Mouse (Mus musculus) midbrain, embryonic 14.5 days (tissue): ENCODE data around the gene Tmem175. TPM values are rescaled to one million over a fixed set of nuclear protein-coding genes. Genes with fewer than 3 reads are reported as not detected.
A peak's percentile ranks its signal among the peaks of the same experiment; 100 is the strongest.

Experiments used
- ATAC-seq: fragments of 200-750 bp; cut with Nextera tagmentation; 2 replicates; pipeline ENCODE4 v1.8.0; 2017; ENCODE audit warnings: moderate number of reproducible peaks, moderate library complexity; ENCODE audit not compliant: low FRiP score, low TSS enrichment
- DNase-seq: peaks from one replicate; pipeline ENCODE4 v3.0.0-alpha.2; 2015
- H3K27ac ChIP-seq: fragments of 300-500 bp; sonication (generic); replicated peaks from 2 replicates; pipeline ENCODE4 v1.5.1; 2014; ENCODE audit warnings: mild to moderate bottlenecking, low read depth, low read length, moderate library complexity
- H3K27me3 ChIP-seq: fragments of 300-500 bp; sonication (generic); 2 replicates; pipeline ENCODE4 v1.6.1; 2014; ENCODE audit warnings: low read length, control low read depth, mixed read lengths; ENCODE audit not compliant: control insufficient read depth, insufficient read depth
- H3K36me3 ChIP-seq: fragments of 300-500 bp; sonication (generic); 2 replicates; pipeline ENCODE4 v1.6.1; 2014; ENCODE audit warnings: low read length, control low read depth; ENCODE audit not compliant: control insufficient read depth, insufficient read depth
- H3K4me1 ChIP-seq: fragments of 300-500 bp; sonication (generic); 2 replicates; pipeline ENCODE4 v1.6.1; 2014; ENCODE audit warnings: mild to moderate bottlenecking, antibody characterized with exemption, low read length, control low read depth; ENCODE audit not compliant: control insufficient read depth, insufficient read depth
- H3K4me2 ChIP-seq: fragments of 300-500 bp; sonication (generic); 2 replicates; pipeline ENCODE4 v1.6.1; 2014; ENCODE audit warnings: mild to moderate bottlenecking, low read length, moderate library complexity
- H3K4me3 ChIP-seq: fragments of 300-500 bp; sonication (generic); replicated peaks from 2 replicates; pipeline ENCODE4 v1.5.1; 2014; ENCODE audit warnings: low read depth, low read length
- H3K9ac ChIP-seq: fragments of 300-500 bp; sonication (generic); replicated peaks from 2 replicates; pipeline ENCODE4 v1.6.1; 2014; ENCODE audit warnings: mild to moderate bottlenecking, low read length, moderate library complexity
- H3K9me3 ChIP-seq: fragments of 300-500 bp; sonication (generic); 2 replicates; pipeline ENCODE4 v1.6.1; 2016; ENCODE audit warnings: low read length, control low read depth, mixed read lengths; ENCODE audit not compliant: control insufficient read depth
- WGBS: fragments of 180-500 bp; shearing (Covaris S2); extraction: QIAGEN DNeasy Blood & Tissue Kit; methylation state at CpG from one replicate; pipeline ENCODE4 v1.1.7; 2014; 5-methylcytosine and 5-hydroxymethylcytosine counted together
- polyA plus RNA-seq: library from polyadenylated mRNA; unstranded; fragments of >200 nt; fragmentation: Nextera tagmentation; extraction: Ambion mirVana; gene quantifications from 2 replicates; pipeline ENCODE4 v1.2.1, GENCODE M21; 2014

Gene Tmem175
- polyA plus RNA-seq, 1 experiment from 2014 or later: 25.7 TPM

GRCm38 (mm10) chr5:108694352-108695261, 65.0 kb downstream of the Tmem175 start:
- Histone ChIP-seq H3K27ac (no peak overlapping the region), H3K4me2 (peak overlapping the region; percentile 95), H3K9ac (peak overlapping the region; percentile 50), H3K36me3 (no peaks in the 10 kb centered on the region), H3K27me3 (peaks cover 12% of the 10 kb centered on the region), H3K4me1 (0 out of 2 replicates have a peak, but pooled peaks cover 11% of the 10 kb centered on the region), H3K9me3 (no peaks in the 10 kb centered on the region), H3K4me3 (peak overlapping the region; percentile 50)
- ATAC-seq: peak; percentile 62
- peak; percentile 52 for DNase-seq
- WGBS: 1% methylated on average over 96 of the region's 99 CpGs

GRCm38 (mm10) chr5:108695861-108696260, 66.3 kb downstream of the Tmem175 start:
- H3K4me3 ChIP-seq: no peak overlapping the region
- no peaks in the 10 kb centered on the region for H3K36me3 ChIP-seq
- H3K27me3 ChIP-seq: peaks cover 12% of the 10 kb centered on the region
- no peak overlapping the region for H3K9ac ChIP-seq
- ATAC-seq: no peak
- H3K4me1 ChIP-seq: 0 out of 2 replicates have a peak, but pooled peaks cover 11% of the 10 kb centered on the region
- H3K4me2 ChIP-seq: no peak overlapping the region
- WGBS: 96% methylated on average over 12 of the region's 12 CpGs
- no peak for DNase-seq
- no peak overlapping the region for H3K27ac ChIP-seq
- no peaks in the 10 kb centered on the region for H3K9me3 ChIP-seq

- Histone ChIP-seq H3K4me1 (0 out of 2 replicates have a peak, but pooled peaks cover 11% of the 10 kb centered on the region), H3K36me3 (no peaks in the 10 kb centered on the region), H3K27me3 (peaks cover 12% of the 10 kb centered on the region), H3K4me3 (no peak overlapping the region), H3K9me3 (no peaks in the 10 kb centered on the region), H3K4me2 (no peak overlapping the region), H3K27ac (no peak overlapping the region), H3K9ac (no peak overlapping the region)
- WGBS: 91% methylated on average over 3 of the region's 3 CpGs
- ATAC-seq (no peak), DNase-seq (no peak)
Observed at GRCm38 (mm10) chr5:108696542-108696941, 67.0 kb downstream of the Tmem175 start.

GRCm38 (mm10) chr5:108697341-108697753, 67.8 kb downstream of the Tmem175 start:
- peak; percentile 46 for DNase-seq
- no peak overlapping the region for H3K4me2 ChIP-seq
- H3K9me3 ChIP-seq: no peaks in the 10 kb centered on the region
- WGBS: 17% methylated on average over 4 of the region's 4 CpGs
- H3K27me3 ChIP-seq: peaks cover 6% of the 10 kb centered on the region
- no peak for ATAC-seq
- H3K36me3 ChIP-seq: no peaks in the 10 kb centered on the region
- no peak overlapping the region for H3K9ac ChIP-seq
- 0 out of 2 replicates have a peak, but pooled peaks cover 11% of the 10 kb centered on the region for H3K4me1 ChIP-seq
- no peak overlapping the region for H3K4me3 ChIP-seq
- no peak overlapping the region for H3K27ac ChIP-seq

Other genes with a start within 250 kb of the Tmem175 start
- gene Pde6b, start 241.4 kb upstream of the Tmem175 start, polyA plus RNA-seq: 0.34 TPM in 1 of 2 replicates, not detected in the other
- gene Atp5k, start 195.3 kb upstream of the Tmem175 start, polyA plus RNA-seq: 376 and 494 TPM in 2 replicates
- gene Mfsd7a, start 180.9 kb upstream of the Tmem175 start, polyA plus RNA-seq: not detected in 2 replicates
- gene Pcgf3, start 168.5 kb upstream of the Tmem175 start, polyA plus RNA-seq: 28.1 and 35.2 TPM in 2 replicates
- 60.3 and 76.9 TPM in 2 replicates for gene Cplx1, start 79.7 kb upstream of the Tmem175 start, polyA plus RNA-seq
- 42.4 and 50.9 TPM in 2 replicates for gene Gak, start within 50 bp of the Tmem175 start, polyA plus RNA-seq
- 11.9 and 12.7 TPM in 2 replicates for gene Idua, start 30.6 kb downstream of the Tmem175 start, polyA plus RNA-seq
- gene Dgkq, start 39.9 kb downstream of the Tmem175 start, polyA plus RNA-seq: 24.4 and 32.5 TPM in 2 replicates
- 2.9 and 3.6 TPM in 2 replicates for gene Slc26a1, start 45.8 kb downstream of the Tmem175 start, polyA plus RNA-seq
- 3.6 and 5.2 TPM in 2 replicates for gene Fgfrl1, start 62.6 kb downstream of the Tmem175 start, polyA plus RNA-seq
- gene Rnf212, start 145.2 kb downstream of the Tmem175 start, polyA plus RNA-seq: not detected in 2 replicates
- not detected in 2 replicates for gene Tmed11, start 165.6 kb downstream of the Tmem175 start, polyA plus RNA-seq
- gene Vmn2r8, start 179.1 kb downstream of the Tmem175 start, polyA plus RNA-seq: not detected in 2 replicates
- gene Vmn2r9, start 222.8 kb downstream of the Tmem175 start, polyA plus RNA-seq: not detected in 2 replicates